Mouse (Mus musculus): ENCODE results near the gene Fat3. TPM values are rescaled to one million over a fixed set of nuclear protein-coding genes. Genes with fewer than 3 reads are reported as not detected.

Gene Fat3
- polyA plus RNA-seq, 1 experiment from 2014 or later, result 6.5 TPM

GRCm38 (mm10) chr9:16330290-16330984 is 170.6 kb downstream of the Fat3 start:
- Histone ChIP-seq H3K27ac (no peak overlapping the region), H3K36me3 (peaks cover 11% of the 10 kb centered on the region; the same call in 1 of the 2 replicates), H3K4me3 (no peak overlapping the region), H3K9me3 (no peaks in the 10 kb centered on the region), H3K4me1 (replicated peaks) (no peaks in the 10 kb centered on the region), H3K27me3 (ENCODE audit: insufficient read depth, poor library complexity, severe bottlenecking) (no peaks in the 10 kb centered on the region)
- no peak for DNase-seq (ENCODE audit: low spot score)
- WGBS, result 67% methylated on average over 3 of the region's 3 CpGs

- H3K4me1 ChIP-seq (replicated peaks), result no peaks in the 10 kb centered on the region
- 67% methylated on average over 1 of the region's 1 CpGs for WGBS
- H3K9me3 ChIP-seq, result no peaks in the 10 kb centered on the region
- no peak for DNase-seq (ENCODE audit: low spot score)
- no peaks in the 10 kb centered on the region for H3K27me3 ChIP-seq (ENCODE audit: insufficient read depth, poor library complexity, severe bottlenecking)
- H3K27ac ChIP-seq, result no peak overlapping the region
- H3K36me3 ChIP-seq, result peaks cover 5% of the 10 kb centered on the region; the same call in 1 of the 2 replicates
- H3K4me3 ChIP-seq, result no peak overlapping the region
Measured at GRCm38 (mm10) chr9:16318957-16319356, 182.1 kb downstream of the Fat3 start.

- Histone ChIP-seq H3K36me3 (peaks cover 5% of the 10 kb centered on the region; the same call in 1 of the 2 replicates), H3K4me1 (replicated peaks) (peaks cover 25% of the 10 kb centered on the region), H3K4me3 (no peak overlapping the region), H3K9me3 (no peaks in the 10 kb centered on the region), H3K27ac (no peak overlapping the region), H3K27me3 (ENCODE audit: insufficient read depth, poor library complexity, severe bottlenecking) (no peaks in the 10 kb centered on the region)
- no peak for DNase-seq (ENCODE audit: low spot score)
- 81% methylated on average over 4 of the region's 4 CpGs for WGBS
Measured at GRCm38 (mm10) chr9:16312599-16313197, 188.4 kb downstream of the Fat3 start.

- no peak for DNase-seq (ENCODE audit: low spot score)
- Histone ChIP-seq H3K4me3 (no peak overlapping the region), H3K9me3 (no peaks in the 10 kb centered on the region), H3K27me3 (ENCODE audit: insufficient read depth, poor library complexity, severe bottlenecking) (no peaks in the 10 kb centered on the region), H3K27ac (no peak overlapping the region), H3K4me1 (replicated peaks) (peaks cover 25% of the 10 kb centered on the region), H3K36me3 (no peaks in the 10 kb centered on the region)
- WGBS, result 76% methylated on average over 5 of the region's 5 CpGs
Measured at GRCm38 (mm10) chr9:16310855-16311848, 189.9 kb downstream of the Fat3 start.

GRCm38 (mm10) chr9:16310305-16310704 is 190.8 kb downstream of the Fat3 start:
- whole genome bisulfite sequencing, result 83% methylated on average over 4 of the region's 4 CpGs
- no peak for DNase-seq (ENCODE audit: low spot score)
- no peaks in the 10 kb centered on the region for H3K27me3 ChIP-seq (ENCODE audit: insufficient read depth, poor library complexity, severe bottlenecking)
- H3K4me3 ChIP-seq, result no peak overlapping the region
- H3K4me1 ChIP-seq (replicated peaks), result peaks cover 25% of the 10 kb centered on the region
- H3K27ac ChIP-seq, result no peak overlapping the region
- no peaks in the 10 kb centered on the region for H3K9me3 ChIP-seq
- H3K36me3 ChIP-seq, result no peaks in the 10 kb centered on the region

GRCm38 (mm10) chr9:16307789-16308188 is 193.3 kb downstream of the Fat3 start:
- DNase-seq (ENCODE audit: low spot score), result no peak
- Histone ChIP-seq H3K27me3 (ENCODE audit: insufficient read depth, poor library complexity, severe bottlenecking) (no peaks in the 10 kb centered on the region), H3K4me3 (no peak overlapping the region), H3K27ac (no peak overlapping the region), H3K9me3 (no peaks in the 10 kb centered on the region), H3K4me1 (replicated peaks) (peaks cover 22% of the 10 kb centered on the region), H3K36me3 (no peaks in the 10 kb centered on the region)
- 92% methylated on average over 1 of the region's 1 CpGs for WGBS

GRCm38 (mm10) chr9:16306222-16306621 is 194.9 kb downstream of the Fat3 start:
- no peaks in the 10 kb centered on the region for H3K9me3 ChIP-seq

GRCm38 (mm10) chr9:16305396-16306086 is 195.5 kb downstream of the Fat3 start:
- H3K9me3 ChIP-seq, result no peaks in the 10 kb centered on the region
- peaks cover 4% of the 10 kb centered on the region; the same call in 1 of the 2 replicates for H3K4me1 ChIP-seq (replicated peaks)
- H3K27me3 ChIP-seq (ENCODE audit: insufficient read depth, poor library complexity, severe bottlenecking), result no peaks in the 10 kb centered on the region
- DNase-seq (ENCODE audit: low spot score), result no peak
- no peaks in the 10 kb centered on the region for H3K36me3 ChIP-seq
- H3K27ac ChIP-seq, result no peak overlapping the region
- H3K4me3 ChIP-seq, result no peak overlapping the region
- 83% methylated on average over 2 of the region's 2 CpGs for WGBS

More at GRCm38 (mm10) chr9:16306222-16306621, 194.9 kb downstream of the Fat3 start:
- no peak for DNase-seq (ENCODE audit: low spot score)
- Histone ChIP-seq H3K27ac (no peak overlapping the region), H3K4me3 (no peak overlapping the region), H3K4me1 (replicated peaks) (peaks cover 11% of the 10 kb centered on the region), H3K27me3 (ENCODE audit: insufficient read depth, poor library complexity, severe bottlenecking) (no peaks in the 10 kb centered on the region), H3K36me3 (no peaks in the 10 kb centered on the region)

- Histone ChIP-seq H3K4me3 (no peak overlapping the region), H3K36me3 (no peaks in the 10 kb centered on the region), H3K27me3 (ENCODE audit: insufficient read depth, poor library complexity, severe bottlenecking) (no peaks in the 10 kb centered on the region), H3K9me3 (no peaks in the 10 kb centered on the region), H3K4me1 (replicated peaks) (no peaks in the 10 kb centered on the region), H3K27ac (no peak overlapping the region)
- 78% methylated on average over 2 of the region's 2 CpGs for WGBS
- no peak for DNase-seq (ENCODE audit: low spot score)
Measured at GRCm38 (mm10) chr9:16304949-16305348, 196.1 kb downstream of the Fat3 start.

GRCm38 (mm10) chr9:16302484-16302883 is 198.6 kb downstream of the Fat3 start:
- no peaks in the 10 kb centered on the region for H3K27me3 ChIP-seq (ENCODE audit: insufficient read depth, poor library complexity, severe bottlenecking)
- H3K4me3 ChIP-seq, result no peak overlapping the region
- DNase-seq (ENCODE audit: low spot score), result no peak
- H3K36me3 ChIP-seq, result no peaks in the 10 kb centered on the region
- no peaks in the 10 kb centered on the region for H3K9me3 ChIP-seq
- WGBS, result 75% methylated on average over 3 of the region's 3 CpGs
- H3K4me1 ChIP-seq (replicated peaks), result no peaks in the 10 kb centered on the region
- H3K27ac ChIP-seq, result no peak overlapping the region

- H3K9me3 ChIP-seq, result no peaks in the 10 kb centered on the region
- H3K4me3 ChIP-seq, result no peak overlapping the region
- H3K4me1 ChIP-seq (replicated peaks), result 0 out of 2 replicates have a peak, but pooled peaks cover 5% of the 10 kb centered on the region
- 62% methylated on average over 3 of the region's 3 CpGs for WGBS
- no peaks in the 10 kb centered on the region for H3K36me3 ChIP-seq
- DNase-seq (ENCODE audit: low spot score), result no peak
- no peaks in the 10 kb centered on the region for H3K27me3 ChIP-seq (ENCODE audit: insufficient read depth, poor library complexity, severe bottlenecking)
- H3K27ac ChIP-seq, result no peak overlapping the region
Measured at GRCm38 (mm10) chr9:16297935-16298334, 203.2 kb downstream of the Fat3 start.

Data from hindbrain, embryonic 10.5 days (tissue).